Comparison of ENCODE assay signal across 10 mouse cellular contexts in genomic region chr9:46257546-46257945, GRCm38 (mm10). TPM values are rescaled to one million over a fixed set of nuclear protein-coding genes. Genes with fewer than 3 reads are reported as not detected.
A peak's percentile ranks its signal among the peaks of the same experiment; 100 is the strongest.
DNase-seq lines count a peak whose midpoint lies in the region; ATAC-seq lines count a peak whose summit lies in the region.
"Had no signal": no experiment of that assay in that cellular context is flagged by ENCODE, and none has a peak within 500 bp of the region (broad histone marks: within the 10 kb centered on the region; RNA-seq: fewer than 3 reads in every experiment).

No protein-coding gene starts in this region.

- DNase-seq in liver = peak; percentile 16
- DNase-seq in liver, embryonic 11.5 days (ENCODE audit: low spot score) = no peak
- peak; percentile 20 to 37 for DNase-seq in heart, postnatal 10 days
- DNase-seq in frontal cortex, adult 2 months (ENCODE audit: extremely low spot score in 1 of 2, low spot score in 1 of 2) = no peak
- DNase-seq in left cerebral cortex, postnatal 36 days (ENCODE audit: low spot score in 2 of 2) = no peak

- intact Hi-C loops in heart, postnatal 10 days (cut with DNase I) = no loop called here
- intact Hi-C loops in left cerebral cortex, postnatal 36 days (cut with DNase I) = no loop called here

- no peaks in the 10 kb centered on the region for H3K4me1 ChIP-seq in liver, embryonic 11.5 days (replicated peaks; ENCODE audit: control insufficient read depth, insufficient read depth, low read length)
- no peaks in the 10 kb centered on the region for H3K4me1 ChIP-seq in brown adipose tissue, adult 24 weeks (ENCODE audit: control insufficient read depth, insufficient read depth, insufficient read length, low read length)
- H3K4me1 ChIP-seq: embryonic facial prominence, embryonic 12.5 days had no signal

- no peak overlapping the region for H3K4me3 ChIP-seq in liver, embryonic 11.5 days (ENCODE audit: low read depth, low read length)
- H3K4me3 ChIP-seq in brown adipose tissue, adult 24 weeks (ENCODE audit: insufficient read depth, low read depth, low read length) = no peak overlapping the region
- H3K4me3 ChIP-seq: embryonic facial prominence, embryonic 12.5 days had no signal

- no peaks in the 10 kb centered on the region for H3K36me3 ChIP-seq in liver, embryonic 11.5 days (ENCODE audit: control insufficient read depth, insufficient read depth, low read length)
- H3K36me3 ChIP-seq: embryonic facial prominence, embryonic 12.5 days had no signal

- H3K9me3 ChIP-seq in liver, embryonic 11.5 days (ENCODE audit: control insufficient read depth, low read length) = no peaks in the 10 kb centered on the region
- H3K9me3 ChIP-seq: embryonic facial prominence, embryonic 12.5 days had no signal

- H3K27ac ChIP-seq in liver, embryonic 11.5 days (ENCODE audit: low read depth, low read length) = no peak overlapping the region
- peak overlapping the region; percentile 17; the same call in 1 of the 2 replicates for H3K27ac ChIP-seq in brown adipose tissue, adult 24 weeks (replicated peaks; ENCODE audit: low read depth, low read length)
- H3K27ac ChIP-seq: embryonic facial prominence, embryonic 12.5 days had no signal

- H3K4me2 ChIP-seq in liver, embryonic 11.5 days = no peak overlapping the region
- H3K4me2 ChIP-seq: embryonic facial prominence, embryonic 12.5 days had no signal

- WGBS in liver, embryonic 11.5 days = 72% methylated on average over 3 of the region's 3 CpGs

- no peak overlapping the region for H3K9ac ChIP-seq in liver, embryonic 11.5 days (ENCODE audit: low read depth, low read length)
- H3K9ac ChIP-seq: embryonic facial prominence, embryonic 12.5 days had no signal

- ATAC-seq in liver, embryonic 11.5 days (replicated peaks; ENCODE audit: low FRiP score) = no peak
- ATAC-seq in megakaryocyte, adult 5-6 weeks (ENCODE audit: poor library complexity, severe bottlenecking) = peak; percentile 85
- ATAC-seq in CD4-positive, CD25-positive, alpha-beta regulatory T cell, adult 4 months = no peak
- ATAC-seq: Patski had no signal

- no peaks in the 10 kb centered on the region for H3K27me3 ChIP-seq in liver, embryonic 11.5 days (replicated peaks; ENCODE audit: control insufficient read depth, insufficient read depth, low read length)

RNA-seq across cellular contexts. Expression of gene Apoa5, which starts 10.9 kb away (rescaled TPM):
- 0.21 and 0.38 TPM in 2 replicates for polyA plus RNA-seq in liver, embryonic 11.5 days (2014; fragmentation: Nextera tagmentation; extraction: Ambion mirVana)
- polyA plus RNA-seq in brown adipose tissue, adult 24 weeks (2012; ENCODE audit: insufficient read depth, insufficient read length, missing spikeins) = 1.7 TPM in 1 of 2 replicates, not detected in the other
- total RNA-seq in heart, postnatal 10 days (2021) = not detected
- not detected in 2 replicates for total RNA-seq in megakaryocyte, adult 5-6 weeks (2015)
- total RNA-seq in megakaryocyte, adult 5-6 weeks (2017) = 0.11 TPM in 1 of 2 replicates, not detected in the other
- polyA plus RNA-seq in CD4-positive, CD25-positive, alpha-beta regulatory T cell, adult 4 months (2017; shearing (Covaris generic)) = not detected
- polyA plus RNA-seq in frontal cortex, adult 2 months (2012; rRNA removed) = not detected in 2 replicates
- total RNA-seq in left cerebral cortex, postnatal 36 days (2021) = not detected
- polyA plus RNA-seq: embryonic facial prominence, embryonic 12.5 days; Patski had no signal

RNA-seq across cellular contexts. Expression of gene Zpr1, which starts 15.3 kb away (rescaled TPM):
- 92.6 and 96.7 TPM in 2 replicates for polyA plus RNA-seq in liver, embryonic 11.5 days (2014; fragmentation: Nextera tagmentation; extraction: Ambion mirVana)
- polyA plus RNA-seq in brown adipose tissue, adult 24 weeks (2012; ENCODE audit: insufficient read depth, insufficient read length, missing spikeins) = 17.0 and 18.9 TPM in 2 replicates
- 10 to 100 TPM; 22.1 to 22.8 TPM for total RNA-seq in heart, postnatal 10 days (2021)
- 23.5 and 23.8 TPM in 2 replicates for total RNA-seq in megakaryocyte, adult 5-6 weeks (2015)
- 26.3 and 28.8 TPM in 2 replicates for total RNA-seq in megakaryocyte, adult 5-6 weeks (2017)
- 10 to 100 TPM; 31.1 to 40.8 TPM for polyA plus RNA-seq in CD4-positive, CD25-positive, alpha-beta regulatory T cell, adult 4 months (2017; shearing (Covaris generic))
- polyA plus RNA-seq in frontal cortex, adult 2 months (2012; rRNA removed) = 38.3 and 41.7 TPM in 2 replicates
- total RNA-seq in left cerebral cortex, postnatal 36 days (2021) = 10 to 100 TPM; 38.8 to 44.1 TPM

RNA-seq across cellular contexts. Expression of gene Apoa4, which starts 17.1 kb away (rescaled TPM):
- not detected in 2 replicates for polyA plus RNA-seq in liver, embryonic 11.5 days (2014; fragmentation: Nextera tagmentation; extraction: Ambion mirVana)
- 1.7 TPM in 1 of 2 replicates, not detected in the other for polyA plus RNA-seq in brown adipose tissue, adult 24 weeks (2012; ENCODE audit: insufficient read depth, insufficient read length, missing spikeins)
- total RNA-seq in heart, postnatal 10 days (2021) = not detected
- not detected in 2 replicates for total RNA-seq in megakaryocyte, adult 5-6 weeks (2015)
- total RNA-seq in megakaryocyte, adult 5-6 weeks (2017) = not detected in 2 replicates
- not detected for polyA plus RNA-seq in CD4-positive, CD25-positive, alpha-beta regulatory T cell, adult 4 months (2017; shearing (Covaris generic))
- 0.26 and 0.76 TPM in 2 replicates for polyA plus RNA-seq in frontal cortex, adult 2 months (2012; rRNA removed)
- not detected for total RNA-seq in left cerebral cortex, postnatal 36 days (2021)
- polyA plus RNA-seq: embryonic facial prominence, embryonic 12.5 days; Patski had no signal

RNA-seq across cellular contexts. Expression of gene Apoc3, which starts 22.1 kb away (rescaled TPM):
- polyA plus RNA-seq in liver, embryonic 11.5 days (2014; fragmentation: Nextera tagmentation; extraction: Ambion mirVana) = 1.4 and 4.2 TPM in 2 replicates
- polyA plus RNA-seq in brown adipose tissue, adult 24 weeks (2012; ENCODE audit: insufficient read depth, insufficient read length, missing spikeins) = 7.4 and 8.2 TPM in 2 replicates
- total RNA-seq in heart, postnatal 10 days (2021) = not detected
- not detected in 2 replicates for total RNA-seq in megakaryocyte, adult 5-6 weeks (2015)
- not detected in 2 replicates for total RNA-seq in megakaryocyte, adult 5-6 weeks (2017)
- not detected for polyA plus RNA-seq in CD4-positive, CD25-positive, alpha-beta regulatory T cell, adult 4 months (2017; shearing (Covaris generic))
- polyA plus RNA-seq in frontal cortex, adult 2 months (2012; rRNA removed) = 0.38 and 0.90 TPM in 2 replicates
- 1 to 10 TPM in 1 of 2 experiments, not detected in 1; 1.4 TPM for total RNA-seq in left cerebral cortex, postnatal 36 days (2021)
- polyA plus RNA-seq: embryonic facial prominence, embryonic 12.5 days; Patski had no signal

RNA-seq across cellular contexts. Expression of gene Bud13, which starts 25.3 kb away (rescaled TPM):
- 20.7 and 22.4 TPM in 2 replicates for polyA plus RNA-seq in liver, embryonic 11.5 days (2014; fragmentation: Nextera tagmentation; extraction: Ambion mirVana)
- 6.6 and 6.9 TPM in 2 replicates for polyA plus RNA-seq in brown adipose tissue, adult 24 weeks (2012; ENCODE audit: insufficient read depth, insufficient read length, missing spikeins)
- total RNA-seq in heart, postnatal 10 days (2021) = 10 to 100 TPM in 1 of 2 experiments, 1 to 10 TPM in 1; 8.0 to 11.6 TPM
- total RNA-seq in megakaryocyte, adult 5-6 weeks (2015) = 10.5 and 12.3 TPM in 2 replicates
- 12.2 and 14.1 TPM in 2 replicates for total RNA-seq in megakaryocyte, adult 5-6 weeks (2017)
- polyA plus RNA-seq in CD4-positive, CD25-positive, alpha-beta regulatory T cell, adult 4 months (2017; shearing (Covaris generic)) = 10 to 100 TPM; 19.1 to 24.3 TPM
- polyA plus RNA-seq in frontal cortex, adult 2 months (2012; rRNA removed) = 9.7 and 10.5 TPM in 2 replicates
- 10 to 100 TPM; 10.4 to 16.2 TPM for total RNA-seq in left cerebral cortex, postnatal 36 days (2021)

Comparison
In these comparisons a context has a peak if more than half of its experiments do, and no peak if none do; other contexts are left out.
1. DNase-seq: peak in liver (single experiment) and heart, postnatal 10 days (2 of 2); none in liver, embryonic 11.5 days (single experiment), frontal cortex, adult 2 months (0 of 2) and left cerebral cortex, postnatal 36 days (0 of 2).